Mouse (Mus musculus) mammary gland, adult 2 months (tissue): Measurements from ENCODE around the gene Cog6. TPM values are rescaled to one million over a fixed set of nuclear protein-coding genes. Genes with fewer than 3 reads are reported as not detected.

ENCODE experiments used
- polyA plus RNA-seq: library from polyadenylated mRNA; depleted of rRNA; stranded (reverse); fragments of >200 nt; gene quantifications from 2 replicates; pipeline ENCODE4 v1.2.3, GENCODE M21; 2012; ENCODE audit warnings: low replicate concordance; rRNA removed

The Cog6 gene
- 11.8 and 27.2 TPM in 2 replicates for polyA plus RNA-seq

GRCm38 (mm10) chr3:53016436-53017340, at the start of gene Cog6:
TSS of gene Cog6 (minus strand) at chr3:53017237.

DNA sequence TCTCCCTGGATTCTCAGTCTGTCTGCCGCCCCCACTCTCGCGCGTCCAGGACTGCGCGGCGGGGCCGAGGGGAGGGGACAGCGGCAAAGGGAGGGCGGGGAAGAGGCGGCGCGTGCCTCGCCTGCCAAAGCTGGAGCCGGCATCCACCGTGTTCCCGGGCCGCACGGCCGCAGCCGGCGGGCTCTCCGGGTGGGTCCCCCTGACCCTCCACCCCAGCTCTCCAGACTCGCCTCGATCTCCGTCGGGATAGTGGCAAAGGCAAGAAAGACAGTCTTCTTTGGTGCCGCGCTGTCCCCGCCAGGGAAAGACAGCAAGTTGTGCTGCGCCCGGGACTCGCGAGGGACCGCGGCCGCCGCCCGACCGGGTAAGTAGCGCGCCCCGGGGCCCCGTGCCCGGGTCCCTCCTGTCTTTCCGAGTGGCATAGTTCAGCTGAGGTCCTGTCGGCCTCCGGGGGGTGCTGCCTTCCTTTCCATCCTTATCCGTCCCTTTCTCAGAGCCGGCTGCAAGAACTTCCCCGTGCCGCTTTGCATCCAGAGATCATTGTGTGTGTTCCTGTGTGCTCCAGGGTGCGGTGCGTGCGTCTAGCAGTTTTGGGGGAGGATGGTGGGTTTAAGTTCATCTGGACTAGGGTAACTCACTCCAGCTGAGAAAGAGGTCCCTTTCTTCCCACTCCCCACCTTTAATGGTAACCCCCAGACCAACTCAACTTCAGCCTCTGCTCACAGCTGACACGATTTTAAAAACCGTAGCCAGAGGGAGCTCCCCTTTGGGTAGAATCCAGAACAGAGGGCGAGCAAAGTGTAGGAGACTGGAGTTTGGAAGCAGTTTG, 24.6 kb upstream of the Cog6 start, which contains the start of gene Lhfp:
Gene Lhfp, plus strand, starts transcription at position 118 of the 829 bp plus-strand sequence.

Other genes starting within 250 kb of the Cog6 start
- 39.7 and 70.4 TPM in 2 replicates for gene Lhfp, start 24.3 kb upstream of the Cog6 start, polyA plus RNA-seq